Mouse (Mus musculus) adrenal gland, postnatal 36 days (tissue): ENCODE results near the gene Foxo1. TPM values are rescaled to one million over a fixed set of nuclear protein-coding genes. Genes with fewer than 3 reads are reported as not detected.

Source experiments
- DNase-seq, 2 experiments: peaks; one replicate each; pipeline ENCODE4 v3.0.0; 2021; ENCODE audit warnings: mixed read lengths in 1 of 2
- total RNA-seq, 2 experiments: library from RNA; stranded (reverse); gene quantifications; 2 replicates each; pipeline ENCODE4 v1.2.3; 2021

Gene Foxo1
- total RNA-seq, 2 experiments from 2014 or later = 22.3 to 23.3 TPM

GRCm38 (mm10) chr3:52308586-52309321, 40.6 kb downstream of the Foxo1 start:
- no peak for DNase-seq

DNA sequence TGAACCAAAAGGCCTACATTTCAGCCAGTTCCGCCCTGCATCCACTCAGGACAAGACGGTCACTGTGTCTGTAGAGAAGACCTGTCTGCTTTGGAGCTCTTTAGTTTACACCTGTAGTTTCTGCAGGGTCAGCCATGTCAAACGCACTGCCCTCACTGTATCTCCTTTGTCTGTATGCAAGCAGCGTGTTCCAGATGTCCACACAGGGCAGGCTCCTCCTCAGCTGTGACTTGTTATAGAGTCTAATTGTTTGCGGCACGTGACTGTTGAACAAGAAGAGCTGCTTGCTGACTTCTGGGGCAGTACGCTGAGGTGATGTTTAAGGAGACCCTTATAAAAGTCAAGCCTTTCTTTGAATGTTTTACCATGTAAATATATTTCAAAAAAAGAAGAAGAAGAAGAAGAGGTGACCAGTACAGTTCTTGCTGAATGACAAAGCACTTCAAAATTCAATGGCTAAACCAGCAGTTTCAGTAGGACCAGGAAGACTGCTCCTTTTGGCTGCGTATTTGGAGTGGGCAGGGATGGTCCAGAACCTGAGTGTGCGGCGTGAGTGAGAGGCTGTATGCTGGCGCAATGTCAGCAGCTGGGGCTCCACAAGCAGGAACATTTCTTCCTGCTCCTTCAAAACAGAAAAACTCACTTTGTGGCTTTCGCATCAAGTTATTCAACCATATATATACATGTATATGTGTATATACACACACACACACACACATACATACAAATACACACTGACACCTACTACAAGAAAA, 52.6 kb downstream of the Foxo1 start:
- no peak for DNase-seq

- DNase-seq = peak in 1 of 2 experiments; percentile 25
Observed at GRCm38 (mm10) chr3:52322401-52323385, 54.6 kb downstream of the Foxo1 start.

- no peak for DNase-seq
Observed at GRCm38 (mm10) chr3:52325006-52325405, 56.9 kb downstream of the Foxo1 start.

DNA sequence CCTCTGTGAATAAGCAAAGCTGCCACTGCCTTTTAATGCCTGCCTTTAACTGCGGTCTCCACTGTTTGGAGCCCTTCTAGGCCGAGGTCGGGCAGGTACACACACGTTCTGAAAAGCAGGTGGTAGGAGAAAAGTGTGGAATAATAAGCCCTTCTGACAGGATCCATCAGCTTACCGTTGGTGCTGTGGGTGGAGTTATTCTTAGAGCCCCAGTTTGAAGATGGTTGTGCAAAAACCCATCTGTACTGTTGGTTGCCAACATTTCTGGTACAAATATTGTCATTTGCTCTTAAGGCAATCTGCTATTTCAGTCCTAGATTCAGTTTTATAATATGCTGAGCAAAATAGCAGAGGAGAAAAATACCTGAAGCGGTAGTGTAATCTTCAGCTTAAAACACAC, 58.6 kb downstream of the Foxo1 start:
- DNase-seq = no peak

GRCm38 (mm10) chr3:52327146-52327545, 59.0 kb downstream of the Foxo1 start:
- DNase-seq = no peak

DNA sequence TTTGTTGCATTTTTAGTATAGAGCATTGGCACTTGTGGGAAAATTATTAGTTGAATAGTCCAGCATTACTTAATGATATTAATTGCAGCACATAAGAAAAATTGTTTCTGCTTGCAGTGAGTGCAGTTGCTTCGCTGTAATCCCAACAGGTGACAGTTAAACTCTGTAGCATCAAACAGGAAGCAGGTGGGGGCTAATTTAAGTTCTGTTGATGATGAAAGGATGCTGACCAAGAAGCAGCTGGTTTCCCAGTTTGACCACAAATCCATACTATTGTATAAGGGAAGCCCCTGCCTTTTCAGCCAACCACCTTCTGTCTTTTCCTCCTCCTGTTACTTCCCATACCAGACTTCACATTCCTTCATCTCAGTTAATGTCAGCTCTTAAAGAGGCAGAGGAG, 63.6 kb downstream of the Foxo1 start:
- no peak for DNase-seq

DNA sequence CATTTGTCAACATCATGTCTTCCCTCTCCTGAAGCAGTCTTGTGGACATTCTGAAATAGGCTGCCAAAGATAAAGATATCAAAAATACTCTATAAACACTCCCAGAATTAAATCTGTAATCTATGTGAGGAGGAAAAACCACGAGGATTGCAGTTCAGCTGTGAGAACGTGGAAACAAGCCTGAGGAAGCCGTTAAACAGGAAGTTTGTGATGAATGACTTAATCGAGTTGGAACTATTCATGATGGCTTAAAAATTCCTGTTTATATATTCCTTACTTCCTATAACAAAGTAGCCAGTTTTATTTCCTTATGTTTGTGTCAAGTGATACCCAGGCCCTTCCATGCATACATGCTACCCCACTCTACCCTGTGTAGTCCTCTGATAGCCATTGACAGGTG, 70.6 kb downstream of the Foxo1 start:
- DNase-seq = no peak

DNA sequence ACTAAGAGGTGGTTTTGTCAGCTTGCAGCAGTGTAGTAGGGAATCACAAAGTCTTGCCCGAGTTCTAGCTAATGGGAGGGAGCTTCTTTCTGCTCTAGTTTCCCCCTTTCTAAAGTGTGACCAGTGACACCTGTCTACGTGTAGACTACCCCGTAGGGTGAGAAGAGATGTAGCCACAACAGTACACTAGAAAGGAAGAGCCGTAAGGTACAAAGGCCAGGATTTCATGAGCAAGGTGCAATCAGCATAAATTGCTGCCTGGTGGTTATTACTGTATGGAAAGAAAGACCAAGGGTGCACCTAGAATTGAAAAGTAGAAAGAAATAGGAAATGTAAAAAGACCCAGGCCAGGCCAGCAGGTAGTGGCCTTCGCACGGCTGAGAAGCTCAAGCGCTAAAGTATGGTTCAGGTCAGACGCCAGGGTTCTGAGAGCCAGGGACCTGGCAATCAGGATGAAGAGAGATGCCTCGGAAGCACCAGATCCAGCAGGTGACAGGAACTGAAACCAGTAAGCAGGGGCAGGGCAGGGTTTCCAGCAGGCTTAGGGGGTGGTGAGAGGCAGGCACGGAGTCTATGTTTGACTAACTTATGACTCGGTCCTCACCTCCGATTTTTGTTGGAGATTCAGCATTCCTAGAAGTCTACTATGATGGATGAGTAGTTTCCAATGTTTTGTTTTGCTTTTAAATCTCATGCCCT, 72.3 kb downstream of the Foxo1 start:
- DNase-seq = no peak

DNA sequence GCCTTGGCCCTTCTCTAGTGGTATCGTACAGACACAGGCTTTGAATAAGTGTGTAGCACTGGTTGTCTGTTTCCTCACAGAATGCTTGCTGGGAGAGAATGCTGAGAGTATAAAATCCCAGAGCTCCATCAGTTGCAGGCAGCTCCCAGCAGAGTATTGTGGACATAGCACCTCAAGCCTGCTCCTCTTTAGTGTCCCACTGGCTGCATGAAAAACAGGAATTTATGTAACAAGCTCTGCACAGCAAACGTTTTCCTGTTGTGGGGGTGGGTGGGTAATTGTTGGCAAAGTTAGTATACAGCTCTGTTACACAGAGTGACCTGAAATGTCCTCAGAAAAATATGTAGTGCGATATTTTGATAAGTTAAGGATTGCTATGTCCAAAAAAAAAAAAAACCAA, 74.1 kb downstream of the Foxo1 start:
- DNase-seq = no peak

DNA sequence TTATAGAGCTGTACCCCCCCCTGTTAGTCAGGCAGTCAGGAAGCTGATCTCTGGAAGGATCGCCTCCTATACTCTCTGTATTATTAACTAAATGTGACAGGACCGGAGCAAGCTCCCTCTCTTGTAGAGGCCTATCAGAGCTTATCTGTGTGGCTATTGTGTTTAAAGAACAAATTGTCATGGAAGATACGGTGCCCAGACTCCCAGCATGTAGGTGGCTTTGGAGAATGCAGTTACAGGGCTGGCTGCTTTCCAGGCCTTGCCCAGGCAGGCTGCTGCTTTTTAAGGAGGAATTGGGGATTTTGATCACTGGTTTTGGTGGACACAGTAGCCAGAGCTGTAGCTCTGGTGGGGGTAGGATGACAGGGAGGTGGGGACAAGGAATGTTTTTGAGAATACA, 74.7 kb downstream of the Foxo1 start:
- peak; percentile 21 to 52 for DNase-seq

GRCm38 (mm10) chr3:52343270-52344070, 75.3 kb downstream of the Foxo1 start:
- DNase-seq = no peak

GRCm38 (mm10) chr3:52345881-52346280, 77.7 kb downstream of the Foxo1 start:
- no peak for DNase-seq

DNA sequence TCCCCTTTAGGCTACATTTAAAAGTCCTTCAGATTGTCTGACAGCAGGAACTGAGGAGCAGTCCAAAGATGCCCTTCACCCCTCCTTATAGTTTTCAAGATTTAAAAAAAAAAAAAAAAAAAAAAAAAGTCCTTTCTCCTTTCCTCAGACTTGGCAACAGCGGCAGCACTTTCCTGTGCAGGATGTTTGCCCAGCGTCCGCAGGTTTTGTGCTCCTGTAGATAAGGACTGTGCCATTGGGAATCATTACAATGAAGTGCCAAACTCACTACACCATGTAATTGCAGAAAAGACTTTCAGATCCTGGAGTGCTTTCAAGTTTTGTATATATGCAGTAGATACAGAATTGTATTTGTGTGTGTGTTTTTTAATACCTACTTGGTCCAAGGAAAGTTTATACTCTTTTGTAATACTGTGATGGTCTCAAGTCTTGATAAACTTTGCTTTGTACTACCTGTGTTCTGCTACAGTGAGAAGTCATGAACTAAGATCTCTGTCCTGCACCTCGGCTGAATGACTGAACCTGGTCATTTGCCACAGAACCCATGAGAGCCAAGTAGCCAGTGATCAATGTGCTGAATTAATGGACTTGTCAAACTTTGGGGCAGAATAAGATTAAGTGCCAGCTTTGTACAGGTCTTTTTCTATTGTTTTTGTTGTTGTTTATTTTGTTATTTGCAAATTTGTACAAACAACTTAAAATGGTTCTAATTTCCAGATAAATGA, 79.0 kb downstream of the Foxo1 start:
- peak in 1 of 2 experiments; percentile 27 for DNase-seq

DNA sequence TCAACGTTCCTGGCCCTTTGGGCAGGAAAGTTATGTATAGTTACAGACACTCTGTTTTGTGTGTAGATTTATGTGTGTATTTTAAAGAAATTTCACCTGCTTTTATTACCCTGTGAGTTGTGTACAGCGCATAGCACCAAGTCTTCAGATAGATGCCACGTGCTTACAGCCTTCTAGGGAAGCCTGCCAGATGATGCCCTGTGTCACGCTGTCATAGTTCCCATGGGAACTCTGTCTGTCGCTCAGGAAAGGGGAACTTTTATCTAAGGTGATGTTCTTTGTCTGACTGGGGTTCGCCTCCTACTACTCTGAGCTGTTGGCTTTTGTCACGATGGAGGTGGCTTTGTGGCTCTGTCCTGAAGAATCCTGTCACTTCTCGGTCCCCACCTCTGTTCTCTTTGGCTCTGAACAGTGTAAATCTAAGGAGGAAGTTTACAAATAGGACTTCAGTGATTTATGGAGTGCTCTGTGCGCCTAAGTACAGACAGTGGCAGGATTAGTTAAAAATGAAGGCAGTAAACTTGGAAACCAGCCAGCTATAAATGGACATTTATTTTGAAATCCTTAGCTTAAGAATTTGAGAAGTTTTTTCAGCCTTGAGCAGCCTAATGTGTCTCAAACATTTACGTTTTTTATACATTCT, 80.0 kb downstream of the Foxo1 start:
- no peak for DNase-seq

- DNase-seq = no peak
Observed at GRCm38 (mm10) chr3:52350636-52351035, 82.5 kb downstream of the Foxo1 start.

- DNase-seq = no peak
Observed at GRCm38 (mm10) chr3:52351901-52352300, 83.8 kb downstream of the Foxo1 start.

GRCm38 (mm10) chr3:52354203-52354602, 86.1 kb downstream of the Foxo1 start:
- no peak for DNase-seq

- no peak for DNase-seq
Observed at GRCm38 (mm10) chr3:52357265-52357953, 89.3 kb downstream of the Foxo1 start.
